Mouse (Mus musculus): ENCODE data around the gene Ifitm6.
"Not testable (repeated sequence)": the region's sequence is repeated elsewhere in the genome, so short reads cannot be mapped to it uniquely, and the experiment has no call there.

Ifitm6 gene

GRCm38 (mm10) chr7:141041661-141042060, 23.9 kb upstream of the Ifitm6 start:
- peak in 1 of 2 experiments; percentile 17 for DNase-seq (ENCODE audit: low spot score in 2 of 2)

DNA sequence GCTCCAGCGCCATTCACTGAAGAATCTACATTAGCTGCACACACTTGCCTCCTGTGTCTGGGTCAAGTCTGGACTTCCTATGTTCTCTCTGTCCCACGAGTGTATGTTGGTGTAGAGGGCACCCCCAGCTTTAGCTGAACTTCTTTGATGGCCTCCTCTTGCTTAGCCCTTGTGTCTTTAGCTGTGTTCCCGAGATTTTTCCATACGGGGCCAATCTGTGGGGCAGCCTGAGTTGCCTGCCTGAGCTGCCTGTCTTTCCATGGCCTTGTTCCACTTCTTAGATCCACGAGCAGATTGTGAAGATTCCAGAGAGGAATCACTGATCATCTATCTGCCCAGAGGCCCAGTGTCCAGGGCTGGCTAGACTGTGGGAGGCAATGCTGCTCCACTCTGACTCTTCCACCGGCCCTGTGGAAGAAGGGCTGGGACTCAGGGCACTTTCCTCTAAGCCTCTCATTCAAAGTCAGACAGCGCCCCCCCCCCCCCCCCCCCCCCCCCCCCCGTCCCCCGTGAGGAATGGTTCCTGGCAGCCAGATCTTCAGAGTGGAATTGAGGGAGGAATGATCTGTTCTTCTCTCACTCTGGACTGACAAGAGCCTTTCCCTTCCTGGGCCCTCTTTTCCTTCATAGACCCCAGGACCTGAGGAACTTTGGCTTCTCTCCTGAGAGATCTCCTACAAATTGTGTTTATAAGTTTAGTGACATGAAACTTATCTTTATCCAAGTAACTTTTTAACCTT, 23.3 kb upstream of the Ifitm6 start:
- DNase-seq (ENCODE audit: low spot score in 2 of 2): no peak

DNA sequence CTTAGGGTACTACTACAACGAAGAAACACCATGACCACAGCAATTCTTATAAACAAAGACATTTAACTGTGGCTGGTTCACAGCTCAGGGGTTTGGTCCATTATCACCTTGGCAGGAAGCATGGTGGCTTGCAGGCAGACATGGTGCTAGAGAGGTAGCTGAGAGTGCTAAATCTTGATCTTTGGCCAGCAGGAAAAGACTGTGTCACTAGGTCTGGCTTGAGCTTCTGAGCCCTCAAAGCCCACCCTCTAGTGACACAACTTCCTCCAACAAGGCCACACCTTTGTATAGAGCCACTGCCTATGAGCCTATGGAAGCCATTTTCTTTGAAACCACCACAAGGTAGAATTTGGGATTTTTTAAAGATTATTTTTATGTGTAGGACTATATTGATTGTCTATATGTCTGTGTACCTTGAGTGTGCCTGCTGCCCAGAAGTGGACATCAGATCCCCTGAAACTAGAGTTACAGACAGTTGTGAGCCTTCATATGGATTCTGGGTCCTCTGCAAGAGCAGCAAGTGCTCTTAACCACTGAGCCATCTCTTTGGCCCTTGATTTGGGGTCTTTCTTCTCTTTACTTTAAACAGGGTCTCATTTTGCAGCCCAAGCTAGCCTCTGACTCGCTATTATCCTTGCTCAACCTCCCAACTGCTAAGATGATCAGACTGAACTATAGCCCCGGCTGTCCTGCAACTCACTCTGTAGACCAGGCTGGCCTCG, 21.8 kb upstream of the Ifitm6 start:
- DNase-seq (ENCODE audit: low spot score in 2 of 2): no peak

DNA sequence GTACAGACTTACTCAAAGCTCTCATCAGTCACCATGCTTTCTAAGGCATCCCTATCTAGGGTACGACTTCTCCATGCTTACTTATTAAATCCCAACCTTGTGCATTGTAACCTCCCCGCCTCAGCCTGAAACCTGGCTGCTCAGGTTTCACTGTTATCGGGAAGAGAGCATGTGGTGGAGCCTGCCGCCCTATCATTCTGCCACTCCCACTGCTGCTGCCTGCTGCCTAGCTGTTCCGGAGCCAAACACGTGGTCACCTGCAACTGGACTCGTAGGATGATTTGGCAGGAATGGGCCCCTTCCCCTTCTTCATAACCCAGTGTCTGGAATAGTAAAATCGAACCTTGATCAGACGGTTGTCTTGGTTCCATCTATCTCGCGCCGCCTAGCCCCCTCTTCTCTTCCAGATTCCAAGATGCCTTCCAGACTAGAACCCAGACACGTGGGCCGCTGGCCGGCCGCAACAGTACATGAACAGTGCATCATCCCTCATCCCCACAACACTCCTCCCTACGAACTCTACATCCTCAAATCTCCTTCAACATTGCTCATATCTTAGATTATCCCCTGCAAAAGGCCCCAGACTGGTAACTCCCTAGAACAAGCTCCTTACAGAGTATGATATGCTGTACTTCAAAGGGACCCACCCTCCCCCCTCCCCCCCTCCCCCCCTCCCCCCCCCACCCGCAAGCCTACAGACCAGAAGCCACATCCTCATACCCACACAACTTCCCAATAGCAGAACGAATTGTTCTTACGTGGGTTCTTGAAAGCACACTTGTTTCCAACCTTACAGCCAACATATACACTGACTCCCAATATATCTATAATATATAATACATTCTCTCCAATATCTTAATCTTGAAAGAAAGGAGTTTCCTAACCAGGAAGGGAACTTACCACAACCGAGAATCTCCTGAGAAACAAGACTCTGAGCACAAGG, 20.6 kb upstream of the Ifitm6 start:
- no peak for DNase-seq (ENCODE audit: low spot score in 2 of 2)

GRCm38 (mm10) chr7:141036624-141037023, 18.9 kb upstream of the Ifitm6 start:
- DNase-seq (ENCODE audit: low spot score in 2 of 2): not testable (repeated sequence)

- no peak for DNase-seq (ENCODE audit: low spot score in 2 of 2)
These were observed 14.9 kb upstream of the Ifitm6 start for GRCm38 (mm10) chr7:141032458-141033167.

DNA sequence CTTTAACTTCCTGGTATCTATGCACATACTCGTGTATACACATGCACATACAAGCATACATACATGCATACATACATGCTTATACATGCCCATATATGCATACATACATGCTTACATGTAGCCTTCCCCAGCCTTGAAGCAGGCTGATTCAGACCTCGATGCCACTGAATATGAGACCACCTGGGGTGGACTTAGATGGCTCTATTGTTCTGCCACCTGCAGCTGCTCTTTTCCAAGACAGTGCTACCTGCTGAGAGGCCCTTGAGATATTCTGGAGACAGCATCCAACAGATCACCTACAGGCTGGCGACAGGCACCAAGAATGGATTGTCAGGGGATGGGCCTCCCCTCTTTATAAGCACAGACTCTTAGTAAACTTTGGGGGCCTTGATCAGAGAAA, 12.7 kb upstream of the Ifitm6 start:
- no peak for DNase-seq (ENCODE audit: low spot score in 2 of 2)

GRCm38 (mm10) chr7:141028831-141029230, 11.1 kb upstream of the Ifitm6 start, which contains the start of gene Gm17387:
TSS of gene Gm17387 (plus strand) at chr7:141029131.
- DNase-seq (ENCODE audit: low spot score in 2 of 2): no peak

DNA sequence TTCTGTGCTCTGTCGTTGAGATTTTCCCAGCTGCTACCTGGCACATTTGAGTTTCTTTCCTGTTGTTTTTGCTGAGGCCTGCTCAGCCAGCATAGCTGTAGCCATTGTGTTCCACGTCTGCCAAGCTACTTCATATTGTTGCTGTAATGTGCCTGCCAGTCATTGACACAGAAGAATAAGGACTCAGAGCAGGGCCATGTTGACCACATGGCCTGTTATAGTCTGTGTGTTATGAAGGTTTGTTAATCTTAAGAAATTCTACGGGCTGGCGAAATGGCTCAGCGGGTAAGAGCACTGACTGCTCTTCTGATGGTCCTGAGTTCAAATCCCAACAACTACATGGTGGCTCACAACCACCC, 9.0 kb upstream of the Ifitm6 start:
- DNase-seq (ENCODE audit: low spot score in 2 of 2): no peak

GRCm38 (mm10) chr7:141026097-141026739, 8.5 kb upstream of the Ifitm6 start:
- DNase-seq (ENCODE audit: low spot score in 2 of 2): no peak

DNA sequence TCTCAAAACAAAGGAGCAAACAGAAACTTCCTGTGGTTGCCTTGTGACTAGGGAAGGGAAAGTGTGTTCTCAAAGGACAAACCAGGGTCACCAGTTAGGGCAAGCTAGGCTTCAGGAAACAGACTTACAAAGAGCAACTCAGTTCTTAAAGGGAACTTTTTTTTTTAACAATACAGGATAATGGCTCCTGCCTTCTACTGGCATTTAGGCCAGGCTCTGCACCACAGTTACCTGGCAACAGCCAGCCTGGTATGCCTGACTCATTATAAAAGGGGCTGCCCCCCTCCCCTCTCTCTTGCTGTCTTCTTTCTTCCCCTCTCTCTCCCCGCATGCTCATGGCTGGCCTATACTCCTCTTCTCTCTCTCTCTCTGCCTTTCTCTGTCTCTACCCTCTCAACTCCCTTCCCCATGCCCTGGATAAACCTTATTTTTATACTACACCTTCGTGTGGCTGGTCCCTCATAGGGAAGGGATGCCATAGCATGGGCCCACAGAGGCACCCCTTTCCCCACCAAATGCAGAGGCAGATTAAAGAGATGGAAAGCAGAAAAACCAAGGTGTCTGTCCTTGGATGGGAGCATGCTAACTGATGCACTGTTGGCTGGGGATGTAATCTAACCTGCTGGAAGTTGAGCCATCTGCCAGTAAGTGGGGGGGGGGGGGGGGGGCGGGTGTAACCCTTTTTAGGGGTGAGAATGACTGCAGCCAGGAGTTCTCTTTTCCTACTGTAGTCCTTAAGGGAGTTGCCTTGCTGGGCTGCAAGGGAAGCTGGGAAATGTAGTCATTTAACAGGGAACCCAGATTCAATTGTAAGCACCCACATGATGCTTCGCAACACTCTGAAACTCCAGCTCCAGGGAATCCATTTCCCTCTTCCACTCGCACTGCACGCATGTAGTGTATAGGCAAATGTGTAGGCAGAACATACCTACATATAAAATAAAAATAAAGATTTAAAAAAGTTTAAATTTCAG, 7.4 kb upstream of the Ifitm6 start:
- DNase-seq (ENCODE audit: low spot score in 2 of 2): no peak

- DNase-seq (ENCODE audit: low spot score in 2 of 2): no peak
These were observed 4.0 kb upstream of the Ifitm6 start for GRCm38 (mm10) chr7:141021489-141022449.

GRCm38 (mm10) chr7:141019028-141019427, 1.3 kb upstream of the Ifitm6 start:
- DNase-seq (ENCODE audit: low spot score in 2 of 2): no peak

- no peak for DNase-seq (ENCODE audit: low spot score in 2 of 2)
These were observed 722 bp downstream of the Ifitm6 start for GRCm38 (mm10) chr7:141016707-141017697.

- no peak for DNase-seq (ENCODE audit: low spot score in 2 of 2)
These were observed 6.4 kb downstream of the Ifitm6 start for GRCm38 (mm10) chr7:141011238-141011770.

- no peak for DNase-seq (ENCODE audit: low spot score in 2 of 2)
These were observed 7.1 kb downstream of the Ifitm6 start, which contains the start of gene Ifitm3 for GRCm38 (mm10) chr7:141010593-141010992. TSS of gene Ifitm3 (minus strand) at chr7:141010770.

DNA sequence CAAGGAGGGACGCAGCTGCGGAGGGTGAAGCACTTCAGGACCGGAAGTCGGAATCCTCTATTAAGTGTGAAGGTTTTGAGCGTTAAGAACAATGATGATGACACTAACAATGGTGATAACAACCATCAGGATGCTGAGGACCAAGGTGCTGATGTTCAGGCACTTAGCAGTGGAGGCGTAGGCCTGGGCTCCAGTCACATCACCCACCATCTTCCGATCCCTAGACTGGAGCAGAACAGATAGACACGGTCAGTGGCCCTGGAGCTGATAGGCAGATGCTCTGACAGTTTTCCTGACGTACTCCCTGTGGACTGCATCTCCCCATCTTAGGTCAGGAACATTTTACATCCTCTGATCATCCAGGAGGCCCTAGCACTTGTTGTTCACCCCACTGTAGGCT, 8.1 kb downstream of the Ifitm6 start:
- no peak for DNase-seq (ENCODE audit: low spot score in 2 of 2)

Data from frontal cortex, postnatal 36 days (tissue).